Mouse (Mus musculus): ENCODE results near the gene Krt86.

- TF ChIP-seq CTCF (IDR thresholded peaks at IDR 0.05; ENCODE audit: low read depth, low read length) (no peak), GATA2 (IDR thresholded peaks at IDR 0.05; ENCODE audit: borderline replicate concordance, low read depth, low read length) (no peak), POLR2AphosphoS5 (IDR thresholded peaks at IDR 0.05; ENCODE audit: insufficient replicate concordance, low read depth, low read length) (no peak)
Measured at GRCm38 (mm10) chr15:101458361-101458930, 14.8 kb upstream of the Krt86 start.
